In genomic region chr7:16130956-16131634, GRCm38 (mm10) we compare ENCODE assay signal across 9 mouse cellular contexts. TPM values are rescaled to one million over a fixed set of nuclear protein-coding genes. Genes with fewer than 3 reads are reported as not detected.
DNase-seq lines count a peak whose midpoint lies in the region; ATAC-seq lines count a peak whose summit lies in the region.
"Had no signal": no experiment of that assay in that cellular context is flagged by ENCODE, and none has a peak within 500 bp of the region (broad histone marks: within the 10 kb centered on the region; RNA-seq: fewer than 3 reads in every experiment).

No protein-coding gene starts in this region.

- no peak overlapping the region for H3K27ac ChIP-seq in heart, embryonic 14.5 days (replicated peaks in 1 of 2; ENCODE audit: control insufficient read depth in 1 of 2, insufficient read depth in 1 of 2, low read depth in 2 of 2, low read length in 2 of 2)
- peak overlapping the region; percentile 53; the same call in 1 of the 2 replicates for H3K27ac ChIP-seq in forebrain, embryonic 14.5 days (ENCODE audit: low read depth, low read length)
- H3K27ac ChIP-seq in midbrain, embryonic 12.5 days (replicated peaks), result peak overlapping the region; percentile 83; the same call in 1 of the 2 replicates

- peaks cover 20 to 21% of the 10 kb centered on the region in 2 experiments for H3K4me1 ChIP-seq in heart, embryonic 14.5 days (ENCODE audit: control insufficient read depth in 2 of 2, insufficient read depth in 2 of 2, low read length in 2 of 2)
- peaks cover 45% of the 10 kb centered on the region for H3K4me1 ChIP-seq in forebrain, embryonic 14.5 days (ENCODE audit: control insufficient read depth, insufficient read depth, low read length)
- H3K4me1 ChIP-seq in midbrain, embryonic 12.5 days, result peaks cover 61% of the 10 kb centered on the region

- intact Hi-C loops in heart, postnatal 25 days (cut with DNase I), result no loop called here

- no peak for DNase-seq in heart, postnatal 25 days (ENCODE audit: low spot score)
- DNase-seq in brain, adult 2 months (ENCODE audit: low read depth, low spot score), result peak; percentile 78
- DNase-seq in forebrain, embryonic 14.5 days (ENCODE audit: low spot score), result no peak
- DNase-seq in gastrocnemius, adult 18-20 months (ENCODE audit: low spot score), result no peak
- no peak for DNase-seq in ovary, postnatal 10 days (ENCODE audit: low spot score)
- no peak for DNase-seq in adrenal gland, postnatal 25 days
- DNase-seq: kidney, postnatal 36 days had no signal

- no peaks in the 10 kb centered on the region for H3K27me3 ChIP-seq in heart, embryonic 14.5 days (ENCODE audit: control insufficient read depth, insufficient read depth, low read length)
- H3K27me3 ChIP-seq in forebrain, embryonic 14.5 days (replicated peaks; ENCODE audit: control insufficient read depth, insufficient read depth, low read length), result no peaks in the 10 kb centered on the region
- no peaks in the 10 kb centered on the region for H3K27me3 ChIP-seq in midbrain, embryonic 12.5 days

- peak overlapping the region in 1 of 2 experiments; percentile 59; a peak in 2 of 4 replicates for H3K4me3 ChIP-seq in heart, embryonic 14.5 days (ENCODE audit: control insufficient read depth in 1 of 2, insufficient read depth in 1 of 2, low read depth in 1 of 2, low read length in 2 of 2)
- H3K4me3 ChIP-seq in forebrain, embryonic 14.5 days (ENCODE audit: low read depth, low read length), result peak overlapping the region; percentile 34
- peak overlapping the region; percentile 63 for H3K4me3 ChIP-seq in midbrain, embryonic 12.5 days

- peak overlapping the region; percentile 74; the same call in 1 of the 2 replicates for H3K9ac ChIP-seq in heart, embryonic 14.5 days (ENCODE audit: low read length)
- H3K9ac ChIP-seq in forebrain, embryonic 14.5 days (ENCODE audit: low read length), result peak overlapping the region; percentile 66
- peak overlapping the region; percentile 83; the same call in 1 of the 2 replicates for H3K9ac ChIP-seq in midbrain, embryonic 12.5 days (replicated peaks)

- peak overlapping the region; percentile 80 for H3K4me2 ChIP-seq in heart, embryonic 14.5 days (ENCODE audit: low read length)
- H3K4me2 ChIP-seq in forebrain, embryonic 14.5 days (ENCODE audit: low read length), result peak overlapping the region; percentile 73
- H3K4me2 ChIP-seq in midbrain, embryonic 12.5 days (replicated peaks), result peak overlapping the region; percentile 78

- H3K9me3 ChIP-seq in heart, embryonic 14.5 days (ENCODE audit: control insufficient read depth, low read length), result no peaks in the 10 kb centered on the region
- H3K9me3 ChIP-seq in forebrain, embryonic 14.5 days (replicated peaks; ENCODE audit: control insufficient read depth, low read length), result no peaks in the 10 kb centered on the region
- H3K9me3 ChIP-seq in midbrain, embryonic 12.5 days, result no peaks in the 10 kb centered on the region

- peaks cover 11% of the 10 kb centered on the region; the same call in 1 of the 2 replicates for H3K36me3 ChIP-seq in heart, embryonic 14.5 days (ENCODE audit: control insufficient read depth, insufficient read depth, low read length)
- H3K36me3 ChIP-seq in forebrain, embryonic 14.5 days (ENCODE audit: control insufficient read depth, insufficient read depth, low read length), result peaks cover 2% of the 10 kb centered on the region; the same call in 1 of the 2 replicates
- 0 out of 2 replicates have a peak, but pooled peaks cover 8% of the 10 kb centered on the region for H3K36me3 ChIP-seq in midbrain, embryonic 12.5 days

- no peak for ATAC-seq in heart, embryonic 14.5 days (ENCODE audit: insufficient number of reproducible peaks, insufficient read depth, low FRiP score, low read depth)
- no peak for ATAC-seq in forebrain, embryonic 14.5 days
- no peak for ATAC-seq in midbrain, embryonic 12.5 days (ENCODE audit: low FRiP score, low read depth)

- 38% methylated on average over 13 of the region's 13 CpGs for WGBS in heart, embryonic 14.5 days
- 38% methylated on average over 13 of the region's 13 CpGs for WGBS in forebrain, embryonic 14.5 days
- 44% methylated on average over 13 of the region's 13 CpGs for WGBS in midbrain, embryonic 12.5 days

RNA-seq across cellular contexts. Expression of gene Slc8a2, which starts 1.5 kb away (rescaled TPM):
- polyA plus RNA-seq in heart, embryonic 14.5 days (2014; fragmentation: Nextera tagmentation; extraction: Ambion mirVana), result 0.15 TPM in 2 replicates
- total RNA-seq in heart, postnatal 25 days (2021), result under 1 TPM; 0.68 to 0.70 TPM
- polyA plus RNA-seq in forebrain, embryonic 14.5 days (2014; fragmentation: Nextera tagmentation; extraction: Ambion mirVana), result 0.85 and 0.94 TPM in 2 replicates
- 0.48 and 0.55 TPM in 2 replicates for polyA plus RNA-seq in midbrain, embryonic 12.5 days (2016; fragmentation: Nextera tagmentation; extraction: Ambion mirVana)
- total RNA-seq in gastrocnemius, adult 18-20 months (2021), result under 1 TPM; 0.11 to 0.21 TPM
- total RNA-seq in adrenal gland, postnatal 25 days (2021), result 2.8 and 3.3 TPM in 2 replicates

RNA-seq across cellular contexts. Expression of gene Kptn, which starts 11.4 kb away (rescaled TPM):
- polyA plus RNA-seq in heart, embryonic 14.5 days (2014; fragmentation: Nextera tagmentation; extraction: Ambion mirVana), result 31.2 and 32.0 TPM in 2 replicates
- total RNA-seq in heart, postnatal 25 days (2021), result 10 to 100 TPM; 22.9 to 24.3 TPM
- polyA plus RNA-seq in forebrain, embryonic 14.5 days (2014; fragmentation: Nextera tagmentation; extraction: Ambion mirVana), result 34.5 and 37.0 TPM in 2 replicates
- polyA plus RNA-seq in midbrain, embryonic 12.5 days (2016; fragmentation: Nextera tagmentation; extraction: Ambion mirVana), result 31.5 and 32.3 TPM in 2 replicates
- 10 to 100 TPM; 10.2 to 12.6 TPM for total RNA-seq in gastrocnemius, adult 18-20 months (2021)
- total RNA-seq in adrenal gland, postnatal 25 days (2021), result 20.4 and 26.7 TPM in 2 replicates

RNA-seq across cellular contexts. Expression of gene Napa, which starts 32.8 kb away (rescaled TPM):
- 159 and 161 TPM in 2 replicates for polyA plus RNA-seq in heart, embryonic 14.5 days (2014; fragmentation: Nextera tagmentation; extraction: Ambion mirVana)
- 10 to 100 TPM; 82.8 to 83.3 TPM for total RNA-seq in heart, postnatal 25 days (2021)
- 156 and 164 TPM in 2 replicates for polyA plus RNA-seq in forebrain, embryonic 14.5 days (2014; fragmentation: Nextera tagmentation; extraction: Ambion mirVana)
- 167 and 196 TPM in 2 replicates for polyA plus RNA-seq in midbrain, embryonic 12.5 days (2016; fragmentation: Nextera tagmentation; extraction: Ambion mirVana)
- 100 to 1,000 TPM; 101 to 131 TPM for total RNA-seq in gastrocnemius, adult 18-20 months (2021)
- 137 and 149 TPM in 2 replicates for total RNA-seq in adrenal gland, postnatal 25 days (2021)

RNA-seq across cellular contexts. Expression of gene Meis3, which starts 43.8 kb away (rescaled TPM):
- 15.1 and 15.5 TPM in 2 replicates for polyA plus RNA-seq in heart, embryonic 14.5 days (2014; fragmentation: Nextera tagmentation; extraction: Ambion mirVana)
- total RNA-seq in heart, postnatal 25 days (2021), result 1 to 10 TPM; 4.4 to 5.3 TPM
- 88.8 and 97.6 TPM in 2 replicates for polyA plus RNA-seq in forebrain, embryonic 14.5 days (2014; fragmentation: Nextera tagmentation; extraction: Ambion mirVana)
- polyA plus RNA-seq in midbrain, embryonic 12.5 days (2016; fragmentation: Nextera tagmentation; extraction: Ambion mirVana), result 123 and 128 TPM in 2 replicates
- total RNA-seq in gastrocnemius, adult 18-20 months (2021), result 1 to 10 TPM in 1 of 2 experiments, under 1 TPM in 1; 0.62 to 1.4 TPM
- total RNA-seq in adrenal gland, postnatal 25 days (2021), result 10.9 and 12.9 TPM in 2 replicates

Comparison
In these comparisons a context has a peak if more than half of its experiments do, and no peak if none do; other contexts are left out.
1. H3K27ac ChIP-seq: peak in forebrain, embryonic 14.5 days (single experiment) and midbrain, embryonic 12.5 days (single experiment); none in heart, embryonic 14.5 days (0 of 2).
2. Peak in every context shown above with its lines, with median percentiles within 50 percentile points of each other: H3K4me2 ChIP-seq and H3K9ac ChIP-seq.